Mouse (Mus musculus) spleen, embryonic (tissue): ENCODE results near the gene E130114P18Rik.

ENCODE experiments used
- CTCF ChIA-PET: fragments of 350-600 bp; sonication (Branson Sonifier 250); formaldehyde crosslinking; loops from one replicate; lab custom pipeline; 2022; lab: Charles Lee

Gene E130114P18Rik

GRCm38 (mm10) chr4:97752276-97753010 lies 25.4 kb downstream of the E130114P18Rik start:
- CTCF ChIA-PET, result interaction anchor here (0.7 to 1.6 kb wide), 2 partner anchors 18 to 20 kb away, joined by 3 to 11 read pairs; partner anchors contain the start of gene Nfia

- CTCF ChIA-PET, result interaction anchor here (0.6 to 1.6 kb wide), 4 partner anchors 18 to 1532 kb away, joined by 3 to 11 read pairs (median 3); partner anchors contain the start of gene Nfia
Measured at GRCm38 (mm10) chr4:97751483-97752251, 26.2 kb downstream of the E130114P18Rik start.

DNA sequence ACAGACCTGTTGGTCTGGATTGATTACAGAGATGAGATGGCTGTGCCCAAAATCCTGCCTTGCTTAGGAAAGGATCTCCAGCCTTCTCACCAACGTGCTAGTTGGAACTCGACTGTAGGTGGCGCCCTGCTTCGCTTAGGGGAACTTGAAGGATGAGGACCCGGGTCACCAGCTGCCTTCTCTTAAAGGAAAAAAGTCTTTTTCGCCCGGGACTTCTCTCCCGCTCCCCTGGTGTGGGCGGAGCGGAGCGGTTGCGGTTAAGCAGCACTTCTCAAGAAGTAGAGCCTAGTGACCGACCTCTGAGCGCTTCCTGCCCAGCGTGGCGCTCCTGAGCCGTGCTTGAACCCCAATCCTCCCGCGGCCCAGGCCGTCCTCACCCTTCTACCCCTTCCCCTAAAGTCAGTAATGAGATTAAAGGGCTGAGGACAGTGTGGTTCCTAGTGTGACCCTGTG lies 26.8 kb downstream of the E130114P18Rik start:
- CTCF ChIA-PET, result interaction anchor here (0.6 to 1.6 kb wide), 4 partner anchors 18 to 1532 kb away, joined by 3 to 11 read pairs (median 7); partner anchors contain the start of gene Nfia

GRCm38 (mm10) chr4:97750401-97750800 lies 27.5 kb downstream of the E130114P18Rik start:
- CTCF ChIA-PET, result interaction anchor here (0.7 to 1.6 kb wide), 3 partner anchors 22 to 177 kb away, joined by 3 to 11 read pairs (median 5); partner anchors contain the start of gene Nfia

GRCm38 (mm10) chr4:97746106-97746900 lies 31.6 kb downstream of the E130114P18Rik start:
- CTCF ChIA-PET, result interaction anchor here (0.5 to 0.6 kb wide), 2 partner anchors 27 to 366 kb away, joined by 3 to 9 read pairs; no protein-coding TSS in a partner anchor

DNA sequence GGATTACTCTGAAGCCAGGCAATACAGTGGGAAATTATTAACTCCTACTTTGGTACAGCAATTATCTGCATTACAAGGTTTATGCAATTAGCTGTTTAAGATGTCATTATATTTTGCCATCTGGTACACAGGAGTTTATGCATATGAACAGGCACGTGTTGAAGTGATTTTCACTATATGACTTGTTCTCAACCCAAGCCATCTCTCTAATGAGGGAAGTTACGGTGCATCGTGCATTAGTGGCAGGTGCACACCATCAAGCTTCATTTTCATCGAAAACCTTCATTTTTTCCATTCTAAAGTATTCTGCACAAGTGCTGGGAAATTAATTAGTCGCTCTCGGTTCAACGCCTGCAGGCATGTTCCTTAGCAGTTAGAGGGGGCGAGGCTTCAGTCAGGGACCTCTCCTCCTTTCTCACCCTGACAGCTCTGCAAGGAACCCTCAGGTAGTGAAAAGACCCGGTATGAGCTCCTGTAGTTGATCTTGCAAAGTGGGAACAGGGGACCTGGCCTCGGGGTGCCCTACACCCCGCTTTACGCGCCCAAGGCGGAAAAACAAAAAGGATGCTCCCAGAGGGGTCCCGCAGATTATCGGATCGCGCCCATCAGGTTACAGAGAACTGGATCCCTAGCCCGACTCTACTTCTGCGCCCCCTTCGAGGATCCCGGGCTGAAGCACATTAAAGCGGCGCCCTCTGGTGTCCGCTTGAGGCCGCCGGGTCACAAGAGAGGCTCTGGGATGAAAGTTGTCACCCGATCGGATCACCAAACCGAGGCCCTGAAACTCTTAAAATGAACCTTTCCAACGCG lies 32.4 kb downstream of the E130114P18Rik start:
- CTCF ChIA-PET, result interaction anchor here (0.5 to 0.7 kb wide), 2 partner anchors 77 to 367 kb away, joined by 3 read pairs; no protein-coding TSS in a partner anchor

- CTCF ChIA-PET, result interaction anchor here (0.7 kb wide), 1 partner anchor 215 kb away, joined by 3 read pairs; no protein-coding TSS in a partner anchor
Measured at GRCm38 (mm10) chr4:97743932-97744331, 33.9 kb downstream of the E130114P18Rik start.

DNA sequence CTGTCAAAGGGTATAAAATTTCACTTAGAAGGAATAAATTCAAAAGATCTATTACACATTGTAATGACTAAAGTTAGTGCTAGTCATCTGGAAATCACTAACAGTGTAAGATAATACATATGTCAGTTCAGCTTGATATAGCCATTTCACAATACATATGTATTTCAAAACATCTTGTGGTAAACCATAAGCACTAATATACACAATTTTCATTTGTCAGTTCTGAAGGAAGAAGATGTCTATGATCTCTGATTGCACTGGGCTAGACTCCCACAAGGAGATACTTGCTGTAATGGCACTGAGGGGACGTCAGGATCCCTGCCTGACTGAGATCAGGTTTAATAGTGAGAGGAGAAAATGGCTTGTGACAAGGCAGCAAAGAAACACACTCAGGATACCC lies 44.5 kb downstream of the E130114P18Rik start:
- CTCF ChIA-PET, result no interaction called here

DNA sequence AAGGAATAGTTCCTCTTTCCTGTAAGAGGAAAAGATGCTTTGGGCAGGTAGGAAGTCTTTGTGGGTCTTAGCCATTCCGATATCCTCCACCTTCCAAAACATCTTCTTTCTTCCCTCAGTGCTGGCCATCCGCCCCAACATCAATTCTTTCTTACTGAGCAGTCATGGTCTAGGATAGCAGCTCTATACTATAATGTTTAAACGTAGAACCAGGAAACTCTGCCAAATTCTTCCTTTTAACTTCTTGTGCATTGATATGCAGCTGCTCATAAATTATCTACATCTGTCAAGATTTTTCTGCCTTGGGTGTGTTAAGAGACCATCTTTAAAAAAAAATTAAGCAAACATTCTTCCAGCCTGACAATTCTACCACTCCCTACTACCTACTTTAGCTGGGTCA lies 47.5 kb downstream of the E130114P18Rik start:
- CTCF ChIA-PET, result no interaction called here

GRCm38 (mm10) chr4:97729999-97730398 lies 47.9 kb downstream of the E130114P18Rik start:
- CTCF ChIA-PET, result no interaction called here

DNA sequence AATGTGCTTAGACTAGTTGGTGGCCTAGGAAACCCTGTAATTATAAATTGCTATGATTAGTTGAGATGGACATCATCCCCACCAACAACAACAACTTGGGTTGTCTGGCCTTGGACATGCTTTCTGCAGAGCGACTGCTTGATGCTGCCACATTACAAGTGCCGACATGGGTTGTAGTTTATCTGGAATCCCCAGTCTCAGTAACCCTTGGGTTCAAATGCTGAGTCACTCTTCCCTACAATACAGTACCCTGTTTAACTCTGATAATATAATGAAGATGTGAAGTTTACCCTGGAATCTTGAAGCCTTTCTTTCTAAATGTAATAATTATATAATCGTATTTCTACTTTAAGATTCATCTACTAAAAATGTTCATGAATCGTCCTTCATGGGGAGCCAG lies 49.4 kb downstream of the E130114P18Rik start:
- CTCF ChIA-PET, result no interaction called here

DNA sequence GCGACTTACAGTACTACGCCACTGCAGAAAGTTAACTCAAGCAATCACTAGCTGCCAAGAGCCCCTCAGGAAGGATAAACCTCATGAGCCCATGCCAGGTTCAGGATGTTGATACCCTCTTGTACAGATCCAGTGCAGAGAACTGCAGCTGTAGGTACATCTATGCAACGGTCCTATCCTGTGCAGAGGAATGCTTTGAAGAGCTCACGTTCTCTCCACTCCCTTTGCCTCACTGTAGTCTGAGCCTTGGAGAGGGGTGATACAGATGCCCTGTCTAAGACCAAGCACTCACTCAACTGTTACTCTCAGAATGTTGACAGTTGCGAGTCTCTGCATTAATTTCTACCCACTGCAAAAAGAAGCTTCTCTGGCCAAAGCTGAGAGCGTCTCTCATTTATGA lies 54.5 kb downstream of the E130114P18Rik start:
- CTCF ChIA-PET, result no interaction called here

GRCm38 (mm10) chr4:97722666-97723065 lies 55.2 kb downstream of the E130114P18Rik start:
- CTCF ChIA-PET, result no interaction called here

DNA sequence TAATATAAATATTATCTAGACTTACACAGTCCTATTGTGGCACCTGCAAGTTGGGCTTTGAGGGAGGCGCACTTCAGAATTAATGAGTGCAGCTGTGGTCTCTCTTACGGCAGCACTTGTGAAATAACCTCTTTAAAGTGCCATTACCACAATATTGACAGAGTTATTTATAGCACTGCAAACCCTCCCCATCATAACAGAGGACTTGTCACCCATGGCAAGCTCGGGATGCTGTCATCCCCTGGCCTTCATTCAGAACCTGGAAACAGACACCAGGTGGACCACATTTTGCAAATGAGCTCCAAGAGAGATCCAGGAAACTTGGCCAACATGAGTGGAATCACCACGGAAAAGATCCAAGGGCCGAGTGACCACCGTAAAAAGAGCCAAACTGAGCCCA lies 63.3 kb downstream of the E130114P18Rik start:
- CTCF ChIA-PET, result no interaction called here

GRCm38 (mm10) chr4:97714101-97714615 lies 63.7 kb downstream of the E130114P18Rik start:
- CTCF ChIA-PET, result no interaction called here

- CTCF ChIA-PET, result no interaction called here
Measured at GRCm38 (mm10) chr4:97712547-97712946, 65.3 kb downstream of the E130114P18Rik start.

DNA sequence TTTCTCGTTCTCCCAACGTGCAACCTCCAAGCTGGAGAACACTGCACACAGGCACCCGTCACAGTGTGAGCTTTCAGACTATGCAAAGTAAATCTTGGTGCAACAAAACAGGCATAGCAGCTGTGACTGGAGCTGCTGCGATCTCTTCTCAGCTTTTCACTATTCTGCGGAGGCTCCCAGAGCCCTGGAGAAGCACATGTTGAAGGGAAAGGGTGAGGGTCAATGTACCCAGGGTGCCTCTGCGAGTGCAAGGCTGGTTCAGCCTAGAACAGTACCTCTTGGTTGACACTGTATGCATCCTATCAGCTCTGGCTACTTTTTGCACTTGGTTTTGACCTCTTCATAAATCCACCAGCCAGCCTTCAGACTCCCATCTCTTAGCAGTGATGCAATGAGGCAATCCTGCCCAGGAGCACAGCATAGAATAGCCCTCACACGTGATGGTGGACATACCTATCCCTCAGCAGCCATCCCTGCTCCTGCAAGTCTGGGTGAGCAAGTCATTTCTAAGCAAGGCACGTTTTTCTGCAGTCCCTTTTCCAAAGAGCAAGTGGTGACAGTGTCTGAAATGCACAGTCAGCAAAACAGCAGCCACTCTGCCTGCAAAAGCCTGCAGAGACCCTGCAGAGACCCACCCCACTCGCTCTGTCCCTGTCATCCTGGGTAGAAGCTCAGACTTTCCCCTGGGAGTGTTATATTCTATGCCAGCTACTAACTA lies 67.7 kb downstream of the E130114P18Rik start:
- CTCF ChIA-PET, result no interaction called here

DNA sequence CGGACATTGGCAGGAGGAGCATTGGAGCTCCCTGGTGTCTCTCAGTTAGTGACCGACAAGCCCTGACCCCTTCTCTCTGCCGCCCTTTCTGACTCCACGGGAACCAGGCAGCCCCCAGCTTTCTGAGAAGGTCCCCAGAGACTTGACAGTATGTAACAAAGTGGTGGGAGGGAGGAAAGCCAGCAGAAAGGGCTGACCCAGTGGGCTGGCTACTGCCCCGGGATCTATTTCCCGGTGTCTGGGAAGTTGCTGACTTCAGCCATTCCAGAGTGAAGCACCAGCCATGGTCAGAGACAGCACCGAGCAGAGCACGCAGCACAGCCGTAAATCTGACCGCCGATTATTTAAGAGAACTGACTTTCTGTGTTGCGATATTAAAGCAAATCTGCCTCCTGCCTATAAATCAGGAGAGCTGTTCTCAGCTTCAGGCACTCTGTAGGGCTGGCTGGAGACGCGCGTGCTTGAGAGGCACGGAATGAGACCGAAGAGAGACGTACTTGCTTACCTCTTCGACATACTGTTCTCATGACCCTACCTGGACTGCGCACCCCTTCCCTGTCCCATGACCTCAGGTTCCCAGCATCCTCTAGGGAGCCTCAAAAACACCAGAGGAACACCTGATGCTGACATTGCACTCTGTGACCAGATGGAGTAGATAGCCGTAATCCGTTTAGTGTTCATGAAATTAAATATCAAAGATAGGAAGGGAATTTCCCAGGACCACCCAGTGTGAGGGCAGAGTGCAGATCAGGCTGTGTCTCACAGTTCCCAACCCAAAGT lies 70.3 kb downstream of the E130114P18Rik start:
- CTCF ChIA-PET, result no interaction called here
